Mouse (Mus musculus): ENCODE measurements around the gene Tcte3.
A peak's percentile ranks its signal among the peaks of the same experiment; 100 is the strongest.
"Not testable (repeated sequence)": the region's sequence is repeated elsewhere in the genome, so short reads cannot be mapped to it uniquely, and the experiment has no call there.

Gene Tcte3

DNA sequence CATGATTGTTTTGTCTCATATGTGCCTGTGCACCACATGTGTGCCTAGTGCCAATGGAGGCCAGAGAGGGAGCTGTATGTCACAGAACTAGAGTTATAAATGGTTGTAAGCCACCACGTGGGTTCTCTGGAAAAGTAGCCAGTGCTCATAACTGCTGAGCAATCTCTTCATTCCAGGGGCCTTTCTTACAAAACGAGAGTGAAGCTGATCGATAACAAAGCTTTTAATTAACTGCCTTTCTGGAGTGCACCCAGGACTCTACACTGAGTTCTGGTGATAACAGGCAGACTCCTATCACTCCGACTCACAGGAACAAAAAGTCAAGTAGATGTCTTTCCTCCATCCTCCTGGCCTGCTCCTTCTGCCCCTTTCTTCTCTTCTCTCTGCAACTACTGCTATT lies 9.9 kb downstream of the Tcte3 start:
- not testable (repeated sequence) for DNase-seq (ENCODE audit: low spot score)

DNA sequence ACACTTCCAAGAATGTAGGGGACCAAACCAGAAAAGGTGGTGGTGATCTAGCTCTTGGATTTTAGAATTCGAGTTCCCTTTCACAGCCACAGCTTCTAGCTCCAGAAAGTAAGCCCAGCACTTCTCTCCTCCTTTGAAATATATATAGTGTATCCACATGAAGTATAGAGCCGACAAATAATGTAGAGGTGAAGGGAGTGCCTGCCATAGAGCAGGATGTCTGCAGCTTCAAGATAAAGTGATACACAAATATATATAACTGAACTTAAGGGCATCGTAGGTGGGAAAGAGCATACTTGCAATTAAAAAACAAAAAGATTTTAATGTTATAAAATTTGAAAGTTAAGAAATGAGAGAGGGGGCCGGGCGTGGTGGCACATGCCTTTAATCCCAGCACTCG lies 15.8 kb downstream of the Tcte3 start:
- DNase-seq (ENCODE audit: low spot score): not testable (repeated sequence)

DNA sequence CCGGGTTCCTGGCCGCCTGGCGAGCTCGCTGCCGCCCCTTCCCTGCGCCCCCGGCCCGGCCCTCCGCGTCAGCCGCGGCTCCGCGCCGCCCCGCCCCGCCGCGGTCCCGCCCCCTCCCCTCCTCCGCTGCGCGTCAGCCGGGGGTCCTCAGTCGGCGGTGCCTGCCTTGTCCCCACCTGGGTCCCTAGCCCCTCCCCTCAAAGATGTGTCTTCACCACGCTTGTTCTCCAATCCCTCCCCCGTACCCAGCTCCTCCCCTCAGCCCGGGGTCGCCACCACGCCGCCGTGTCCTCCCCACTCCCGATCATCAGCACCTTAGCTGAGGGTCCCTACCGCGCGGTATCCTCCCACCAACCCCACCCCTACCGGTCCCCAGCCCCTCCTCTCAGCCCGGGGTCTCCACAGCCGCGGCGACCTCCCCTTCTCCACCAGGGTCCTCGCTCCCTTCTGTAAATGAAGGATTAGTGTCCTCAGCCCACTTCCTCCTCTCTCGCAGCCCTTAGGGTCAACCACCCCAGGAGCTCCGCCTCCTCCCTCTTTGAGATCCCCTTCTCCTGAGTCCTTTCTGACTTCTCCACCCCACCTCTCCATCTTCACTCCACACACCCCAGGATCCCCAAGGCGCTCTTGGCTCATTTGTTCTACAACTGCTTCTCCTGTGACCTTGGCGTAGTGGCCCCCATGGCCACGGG lies 16.6 kb downstream of the Tcte3 start:
- DNase-seq (ENCODE audit: low spot score): not testable (repeated sequence)

DNA sequence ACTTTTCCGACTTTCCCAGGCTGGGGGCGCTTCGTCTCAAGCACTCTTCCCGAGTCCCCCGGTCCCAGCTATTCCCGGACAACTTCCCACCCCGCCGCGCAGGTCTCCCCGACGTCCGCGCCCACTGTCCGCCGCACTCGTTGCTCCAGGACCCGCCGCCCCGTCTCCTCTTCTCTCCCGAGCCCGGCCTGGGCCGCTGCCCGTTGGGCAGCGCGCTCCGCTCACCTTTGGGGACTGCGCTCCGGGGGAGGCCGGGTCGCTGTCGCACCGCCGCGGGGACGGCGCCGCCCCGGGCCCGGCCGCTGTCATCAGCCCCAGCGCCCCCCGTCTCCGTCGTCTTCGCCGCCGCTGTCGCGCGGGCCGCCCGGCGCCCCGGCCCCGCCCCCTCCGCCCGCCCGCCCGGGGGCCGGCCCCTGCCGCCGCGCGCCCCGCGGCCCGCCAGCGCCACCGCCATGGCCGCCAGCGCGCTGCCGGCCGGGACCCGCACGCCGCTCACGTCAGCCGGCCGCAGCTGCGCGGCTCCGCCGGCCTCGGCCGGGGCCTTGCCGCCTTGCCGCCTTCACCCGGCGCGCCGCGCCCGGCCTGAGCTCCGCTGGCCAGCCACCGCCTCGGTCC lies 17.3 kb downstream of the Tcte3 start:
- not testable (repeated sequence) for DNase-seq (ENCODE audit: low spot score)

DNA sequence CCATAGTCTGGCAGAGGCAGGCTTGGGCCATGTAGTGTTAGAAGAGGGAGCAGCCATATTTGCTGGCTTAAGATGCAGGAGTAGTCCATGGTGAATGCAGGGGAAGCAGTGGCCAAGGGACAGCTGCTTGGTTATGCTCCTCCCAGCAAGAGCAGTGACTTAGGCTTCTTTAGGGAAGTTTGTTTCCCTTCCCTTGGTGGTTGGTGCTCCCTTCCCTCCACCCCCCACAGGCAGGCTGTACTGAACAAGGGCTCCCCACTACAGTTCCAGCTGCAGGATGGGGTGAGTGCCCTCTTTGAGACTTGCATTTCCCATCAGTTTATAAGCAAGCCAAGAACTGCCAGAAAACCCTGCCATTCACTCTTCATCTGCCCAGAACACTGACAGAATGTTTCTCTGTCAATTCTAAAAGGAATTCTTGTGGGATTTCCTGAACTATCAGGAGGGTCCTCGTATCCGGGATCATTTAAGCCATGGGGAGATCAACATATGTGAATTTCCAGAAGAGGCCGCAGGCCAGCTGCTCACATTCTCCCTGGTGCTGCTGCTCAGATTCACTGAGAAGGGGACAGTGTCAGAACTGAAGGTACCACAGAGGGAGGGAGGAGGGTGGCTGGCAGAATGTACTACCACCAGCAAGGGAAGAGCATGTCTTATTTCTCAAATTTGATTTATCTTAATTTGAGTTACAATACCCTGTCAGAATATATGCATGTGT lies 19.6 kb downstream of the Tcte3 start:
- peak; percentile 18 for DNase-seq (ENCODE audit: low spot score)

DNA sequence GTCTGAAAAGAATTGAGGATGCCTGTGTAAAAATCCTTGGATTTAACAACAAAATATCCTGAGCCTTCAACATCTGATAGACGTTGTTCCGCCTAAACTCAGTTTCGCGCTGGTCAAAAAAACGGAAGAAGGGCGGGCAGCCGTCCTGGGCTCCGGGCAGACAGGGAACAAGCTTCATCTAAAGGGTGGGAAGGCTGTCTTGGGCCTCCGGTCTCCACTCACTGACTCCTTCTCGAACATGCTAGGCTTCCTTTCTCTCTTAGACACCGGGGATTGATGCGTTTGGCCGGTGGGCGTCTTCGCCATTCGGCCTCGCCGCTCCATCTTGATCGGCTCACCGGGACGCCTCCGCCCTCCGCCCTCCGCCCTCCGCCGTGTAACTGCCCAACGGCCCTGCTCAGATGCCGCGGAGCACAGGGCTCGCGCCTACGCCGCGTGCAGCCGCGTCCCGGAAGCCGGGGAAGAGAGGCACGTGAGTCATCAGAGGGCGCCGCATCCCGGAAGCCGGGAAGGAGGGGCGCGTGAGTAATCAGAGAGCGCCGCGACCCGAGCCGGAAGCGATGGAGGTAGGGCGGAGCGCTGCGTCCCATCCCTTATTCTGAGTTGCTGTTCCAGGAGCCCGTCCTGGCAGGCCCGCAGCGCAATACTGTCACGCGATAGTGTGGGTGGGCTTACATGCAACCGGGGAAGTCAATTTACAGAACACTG lies 31.4 kb downstream of the Tcte3 start, which contains the start of gene Gm3435:
Gene Gm3435, plus strand, starts transcription at position 471 of the 708 bp plus-strand sequence.
- not testable (repeated sequence) for DNase-seq (ENCODE audit: low spot score)

DNA sequence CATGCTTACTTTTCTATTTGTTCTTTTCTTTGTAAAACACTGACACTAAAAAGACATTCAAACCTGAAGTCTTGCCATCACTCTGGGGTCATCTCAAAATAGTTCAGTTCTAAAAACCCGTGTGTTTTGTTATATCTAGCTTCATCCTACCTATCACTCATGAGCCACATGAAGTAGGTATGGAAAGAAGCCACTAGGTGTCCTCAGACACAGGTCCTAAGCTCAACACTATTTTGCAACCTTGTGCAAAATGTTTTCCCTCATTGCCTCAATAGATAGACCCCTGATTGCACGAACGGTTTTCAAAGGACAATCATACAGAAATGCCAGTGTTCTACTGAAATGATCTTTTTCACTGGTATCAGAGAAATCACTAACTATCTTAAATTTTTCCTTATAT lies 32.2 kb downstream of the Tcte3 start:
- DNase-seq (ENCODE audit: low spot score): not testable (repeated sequence)

DNA sequence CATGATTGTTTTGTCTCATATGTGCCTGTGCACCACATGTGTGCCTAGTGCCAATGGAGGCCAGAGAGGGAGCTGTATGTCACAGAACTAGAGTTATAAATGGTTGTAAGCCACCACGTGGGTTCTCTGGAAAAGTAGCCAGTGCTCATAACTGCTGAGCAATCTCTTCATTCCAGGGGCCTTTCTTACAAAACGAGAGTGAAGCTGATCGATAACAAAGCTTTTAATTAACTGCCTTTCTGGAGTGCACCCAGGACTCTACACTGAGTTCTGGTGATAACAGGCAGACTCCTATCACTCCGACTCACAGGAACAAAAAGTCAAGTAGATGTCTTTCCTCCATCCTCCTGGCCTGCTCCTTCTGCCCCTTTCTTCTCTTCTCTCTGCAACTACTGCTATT lies 41.2 kb downstream of the Tcte3 start:
- not testable (repeated sequence) for DNase-seq (ENCODE audit: low spot score)

DNA sequence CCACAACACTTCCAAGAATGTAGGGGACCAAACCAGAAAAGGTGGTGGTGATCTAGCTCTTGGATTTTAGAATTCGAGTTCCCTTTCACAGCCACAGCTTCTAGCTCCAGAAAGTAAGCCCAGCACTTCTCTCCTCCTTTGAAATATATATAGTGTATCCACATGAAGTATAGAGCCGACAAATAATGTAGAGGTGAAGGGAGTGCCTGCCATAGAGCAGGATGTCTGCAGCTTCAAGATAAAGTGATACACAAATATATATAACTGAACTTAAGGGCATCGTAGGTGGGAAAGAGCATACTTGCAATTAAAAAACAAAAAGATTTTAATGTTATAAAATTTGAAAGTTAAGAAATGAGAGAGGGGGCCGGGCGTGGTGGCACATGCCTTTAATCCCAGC lies 47.1 kb downstream of the Tcte3 start:
- DNase-seq (ENCODE audit: low spot score): not testable (repeated sequence)

DNA sequence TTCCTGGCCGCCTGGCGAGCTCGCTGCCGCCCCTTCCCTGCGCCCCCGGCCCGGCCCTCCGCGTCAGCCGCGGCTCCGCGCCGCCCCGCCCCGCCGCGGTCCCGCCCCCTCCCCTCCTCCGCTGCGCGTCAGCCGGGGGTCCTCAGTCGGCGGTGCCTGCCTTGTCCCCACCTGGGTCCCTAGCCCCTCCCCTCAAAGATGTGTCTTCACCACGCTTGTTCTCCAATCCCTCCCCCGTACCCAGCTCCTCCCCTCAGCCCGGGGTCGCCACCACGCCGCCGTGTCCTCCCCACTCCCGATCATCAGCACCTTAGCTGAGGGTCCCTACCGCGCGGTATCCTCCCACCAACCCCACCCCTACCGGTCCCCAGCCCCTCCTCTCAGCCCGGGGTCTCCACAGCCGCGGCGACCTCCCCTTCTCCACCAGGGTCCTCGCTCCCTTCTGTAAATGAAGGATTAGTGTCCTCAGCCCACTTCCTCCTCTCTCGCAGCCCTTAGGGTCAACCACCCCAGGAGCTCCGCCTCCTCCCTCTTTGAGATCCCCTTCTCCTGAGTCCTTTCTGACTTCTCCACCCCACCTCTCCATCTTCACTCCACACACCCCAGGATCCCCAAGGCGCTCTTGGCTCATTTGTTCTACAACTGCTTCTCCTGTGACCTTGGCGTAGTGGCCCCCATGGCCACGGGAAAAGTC lies 48.0 kb downstream of the Tcte3 start:
- DNase-seq (ENCODE audit: low spot score): not testable (repeated sequence)

DNA sequence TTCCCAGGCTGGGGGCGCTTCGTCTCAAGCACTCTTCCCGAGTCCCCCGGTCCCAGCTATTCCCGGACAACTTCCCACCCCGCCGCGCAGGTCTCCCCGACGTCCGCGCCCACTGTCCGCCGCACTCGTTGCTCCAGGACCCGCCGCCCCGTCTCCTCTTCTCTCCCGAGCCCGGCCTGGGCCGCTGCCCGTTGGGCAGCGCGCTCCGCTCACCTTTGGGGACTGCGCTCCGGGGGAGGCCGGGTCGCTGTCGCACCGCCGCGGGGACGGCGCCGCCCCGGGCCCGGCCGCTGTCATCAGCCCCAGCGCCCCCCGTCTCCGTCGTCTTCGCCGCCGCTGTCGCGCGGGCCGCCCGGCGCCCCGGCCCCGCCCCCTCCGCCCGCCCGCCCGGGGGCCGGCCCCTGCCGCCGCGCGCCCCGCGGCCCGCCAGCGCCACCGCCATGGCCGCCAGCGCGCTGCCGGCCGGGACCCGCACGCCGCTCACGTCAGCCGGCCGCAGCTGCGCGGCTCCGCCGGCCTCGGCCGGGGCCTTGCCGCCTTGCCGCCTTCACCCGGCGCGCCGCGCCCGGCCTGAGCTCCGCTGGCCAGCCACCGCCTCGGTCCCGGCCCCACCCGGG lies 48.7 kb downstream of the Tcte3 start:
- not testable (repeated sequence) for DNase-seq (ENCODE audit: low spot score)

DNA sequence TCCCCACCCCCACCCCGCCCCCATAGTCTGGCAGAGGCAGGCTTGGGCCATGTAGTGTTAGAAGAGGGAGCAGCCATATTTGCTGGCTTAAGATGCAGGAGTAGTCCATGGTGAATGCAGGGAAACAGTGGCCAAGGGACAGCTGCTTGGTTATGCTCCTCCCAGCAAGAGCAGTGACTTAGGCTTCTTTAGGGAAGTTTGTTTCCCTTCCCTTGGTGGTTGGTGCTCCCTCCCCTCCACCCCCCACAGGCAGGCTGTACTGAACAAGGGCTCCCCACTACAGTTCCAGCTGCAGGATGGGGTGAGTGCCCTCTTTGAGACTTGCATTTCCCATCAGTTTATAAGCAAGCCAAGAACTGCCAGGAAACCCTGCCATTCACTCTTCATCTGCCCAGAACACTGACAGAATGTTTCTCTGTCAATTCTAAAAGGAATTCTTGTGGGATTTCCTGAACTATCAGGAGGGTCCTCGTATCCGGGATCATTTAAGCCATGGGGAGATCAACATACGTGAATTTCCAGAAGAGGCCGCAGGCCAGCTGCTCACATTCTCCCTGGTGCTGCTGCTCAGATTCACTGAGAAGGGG lies 51.1 kb downstream of the Tcte3 start:
- not testable (repeated sequence) for DNase-seq (ENCODE audit: low spot score)

DNA sequence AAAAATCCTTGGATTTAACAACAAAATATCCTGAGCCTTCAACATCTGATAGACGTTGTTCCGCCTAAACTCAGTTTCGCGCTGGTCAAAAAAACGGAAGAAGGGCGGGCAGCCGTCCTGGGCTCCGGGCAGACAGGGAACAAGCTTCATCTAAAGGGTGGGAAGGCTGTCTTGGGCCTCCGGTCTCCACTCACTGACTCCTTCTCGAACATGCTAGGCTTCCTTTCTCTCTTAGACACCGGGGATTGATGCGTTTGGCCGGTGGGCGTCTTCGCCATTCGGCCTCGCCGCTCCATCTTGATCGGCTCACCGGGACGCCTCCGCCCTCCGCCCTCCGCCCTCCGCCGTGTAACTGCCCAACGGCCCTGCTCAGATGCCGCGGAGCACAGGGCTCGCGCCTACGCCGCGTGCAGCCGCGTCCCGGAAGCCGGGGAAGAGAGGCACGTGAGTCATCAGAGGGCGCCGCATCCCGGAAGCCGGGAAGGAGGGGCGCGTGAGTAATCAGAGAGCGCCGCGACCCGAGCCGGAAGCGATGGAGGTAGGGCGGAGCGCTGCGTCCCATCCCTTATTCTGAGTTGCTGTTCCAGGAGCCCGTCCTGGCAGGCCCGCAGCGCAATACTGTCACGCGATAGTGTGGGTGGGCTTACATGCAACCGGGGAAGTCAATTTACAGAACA lies 62.8 kb downstream of the Tcte3 start, which contains the start of the genes 9030025P20Rik and Gm3417:
Gene 9030025P20Rik, plus strand, starts transcription at position 107 of the 677 bp plus-strand sequence.
Gene Gm3417, minus strand, starts transcription at position 429 of the 677 bp plus-strand sequence.
- DNase-seq (ENCODE audit: low spot score): not testable (repeated sequence)

DNA sequence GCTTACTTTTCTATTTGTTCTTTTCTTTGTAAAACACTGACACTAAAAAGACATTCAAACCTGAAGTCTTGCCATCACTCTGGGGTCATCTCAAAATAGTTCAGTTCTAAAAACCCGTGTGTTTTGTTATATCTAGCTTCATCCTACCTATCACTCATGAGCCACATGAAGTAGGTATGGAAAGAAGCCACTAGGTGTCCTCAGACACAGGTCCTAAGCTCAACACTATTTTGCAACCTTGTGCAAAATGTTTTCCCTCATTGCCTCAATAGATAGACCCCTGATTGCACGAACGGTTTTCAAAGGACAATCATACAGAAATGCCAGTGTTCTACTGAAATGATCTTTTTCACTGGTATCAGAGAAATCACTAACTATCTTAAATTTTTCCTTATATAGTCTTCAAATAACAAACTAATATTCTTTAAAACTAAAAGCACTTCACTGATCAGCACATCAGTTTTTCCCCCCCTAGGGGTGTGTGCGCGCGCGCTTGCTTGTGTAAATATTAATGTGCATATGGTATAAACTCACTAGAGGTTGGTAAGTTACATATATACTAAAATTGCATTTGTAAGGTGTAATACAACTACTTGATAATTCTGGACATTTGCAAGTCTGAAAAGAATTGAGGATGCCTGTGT lies 63.4 kb downstream of the Tcte3 start:
- DNase-seq (ENCODE audit: low spot score): not testable (repeated sequence)
